Mouse (Mus musculus): ENCODE results near the gene Igf2bp1. TPM values are rescaled to one million over a fixed set of nuclear protein-coding genes. Genes with fewer than 3 reads are reported as not detected.
A peak's percentile ranks its signal among the peaks of the same experiment; 100 is the strongest.

Igf2bp1 gene
- total and polyA plus RNA-seq, 2 experiments = not detected

- Histone ChIP-seq H3K27me3 (ENCODE audit: control insufficient read depth, insufficient read depth, low read length) (peaks cover 16% of the 10 kb centered on the region; the same call in 1 of the 2 replicates), H3K9ac (ENCODE audit: low read depth, low read length) (no peak overlapping the region), H3K79me2 (ENCODE audit: control insufficient read depth, insufficient read depth, low read length) (no peaks in the 10 kb centered on the region), H3K4me3 (ENCODE audit: insufficient read depth, low read depth, low read length) (no peak overlapping the region), H3K27ac (replicated peaks; ENCODE audit: insufficient read depth, low read depth, low read length) (no peak overlapping the region), H3K4me1 (ENCODE audit: control insufficient read depth, insufficient read depth, low read length) (no peaks in the 10 kb centered on the region), H3K36me3 (ENCODE audit: control insufficient read depth, insufficient read depth, low read length) (no peaks in the 10 kb centered on the region)
- DNase-seq (ENCODE audit: extremely low read depth, low read depth, low spot score) = no peak
- no peak for TF ChIP-seq CTCF (IDR thresholded peaks at IDR 0.05; ENCODE audit: low read depth, low read length)
- no peak for TF ChIP-seq POLR2A (IDR thresholded peaks at IDR 0.05; ENCODE audit: extremely low read depth, insufficient read depth, low read length)
- WGBS = 19% methylated on average over 35 of the region's 49 CpGs
These were observed 14.6 kb downstream of the Igf2bp1 start for GRCm38 (mm10) chr11:95990886-95991708.

- WGBS = 83% methylated on average over 4 of the region's 4 CpGs
- Histone ChIP-seq H3K79me2 (ENCODE audit: control insufficient read depth, insufficient read depth, low read length) (no peaks in the 10 kb centered on the region), H3K9ac (ENCODE audit: low read depth, low read length) (no peak overlapping the region), H3K4me1 (ENCODE audit: control insufficient read depth, insufficient read depth, low read length) (no peaks in the 10 kb centered on the region), H3K27ac (replicated peaks; ENCODE audit: insufficient read depth, low read depth, low read length) (no peak overlapping the region), H3K4me3 (ENCODE audit: insufficient read depth, low read depth, low read length) (no peak overlapping the region), H3K27me3 (ENCODE audit: control insufficient read depth, insufficient read depth, low read length) (peaks cover 16% of the 10 kb centered on the region; the same call in 1 of the 2 replicates), H3K36me3 (ENCODE audit: control insufficient read depth, insufficient read depth, low read length) (no peaks in the 10 kb centered on the region)
- DNase-seq (ENCODE audit: extremely low read depth, low read depth, low spot score) = no peak
- TF ChIP-seq POLR2A (IDR thresholded peaks at IDR 0.05; ENCODE audit: extremely low read depth, insufficient read depth, low read length) = no peak
- TF ChIP-seq CTCF (IDR thresholded peaks at IDR 0.05; ENCODE audit: low read depth, low read length) = no peak
These were observed 15.3 kb downstream of the Igf2bp1 start for GRCm38 (mm10) chr11:95990431-95990830.

- H3K27ac ChIP-seq (replicated peaks; ENCODE audit: insufficient read depth, low read depth, low read length) = no peak overlapping the region
These were observed 15.9 kb downstream of the Igf2bp1 start for GRCm38 (mm10) chr11:95989864-95990263.

GRCm38 (mm10) chr11:95988533-95988932 lies 17.2 kb downstream of the Igf2bp1 start:
- H3K36me3 ChIP-seq (ENCODE audit: control insufficient read depth, insufficient read depth, low read length) = no peaks in the 10 kb centered on the region
- H3K27ac ChIP-seq (replicated peaks; ENCODE audit: insufficient read depth, low read depth, low read length) = no peak overlapping the region
- H3K27me3 ChIP-seq (ENCODE audit: control insufficient read depth, insufficient read depth, low read length) = peaks cover 12% of the 10 kb centered on the region; the same call in 1 of the 2 replicates
- H3K9ac ChIP-seq (ENCODE audit: low read depth, low read length) = no peak overlapping the region
- H3K4me1 ChIP-seq (ENCODE audit: control insufficient read depth, insufficient read depth, low read length) = no peaks in the 10 kb centered on the region
- WGBS = 17% methylated on average over 9 of the region's 9 CpGs
- H3K4me3 ChIP-seq (ENCODE audit: insufficient read depth, low read depth, low read length) = no peak overlapping the region
- no peak for TF ChIP-seq POLR2A (IDR thresholded peaks at IDR 0.05; ENCODE audit: extremely low read depth, insufficient read depth, low read length)
- no peak for TF ChIP-seq CTCF (IDR thresholded peaks at IDR 0.05; ENCODE audit: low read depth, low read length)
- H3K79me2 ChIP-seq (ENCODE audit: control insufficient read depth, insufficient read depth, low read length) = no peaks in the 10 kb centered on the region
- DNase-seq (ENCODE audit: extremely low read depth, low read depth, low spot score) = peak; percentile 61

More at GRCm38 (mm10) chr11:95989864-95990263, 15.9 kb downstream of the Igf2bp1 start:
- no peaks in the 10 kb centered on the region for H3K4me1 ChIP-seq (ENCODE audit: control insufficient read depth, insufficient read depth, low read length)
- no peak for DNase-seq (ENCODE audit: extremely low read depth, low read depth, low spot score)
- no peaks in the 10 kb centered on the region for H3K36me3 ChIP-seq (ENCODE audit: control insufficient read depth, insufficient read depth, low read length)
- H3K79me2 ChIP-seq (ENCODE audit: control insufficient read depth, insufficient read depth, low read length) = no peaks in the 10 kb centered on the region
- H3K9ac ChIP-seq (ENCODE audit: low read depth, low read length) = no peak overlapping the region
- no peak overlapping the region for H3K4me3 ChIP-seq (ENCODE audit: insufficient read depth, low read depth, low read length)
- TF ChIP-seq CTCF (IDR thresholded peaks at IDR 0.05; ENCODE audit: low read depth, low read length) (no peak), POLR2A (IDR thresholded peaks at IDR 0.05; ENCODE audit: extremely low read depth, insufficient read depth, low read length) (no peak)
- WGBS = 86% methylated on average over 8 of the region's 8 CpGs
- H3K27me3 ChIP-seq (ENCODE audit: control insufficient read depth, insufficient read depth, low read length) = peaks cover 16% of the 10 kb centered on the region; the same call in 1 of the 2 replicates

- TF ChIP-seq CTCF (IDR thresholded peaks at IDR 0.05; ENCODE audit: low read depth, low read length) = no peak
- no peak for TF ChIP-seq POLR2A (IDR thresholded peaks at IDR 0.05; ENCODE audit: extremely low read depth, insufficient read depth, low read length)
- 60% methylated on average over 6 of the region's 6 CpGs for WGBS
- Histone ChIP-seq H3K27me3 (ENCODE audit: control insufficient read depth, insufficient read depth, low read length) (peaks cover 12% of the 10 kb centered on the region; the same call in 1 of the 2 replicates), H3K79me2 (ENCODE audit: control insufficient read depth, insufficient read depth, low read length) (no peaks in the 10 kb centered on the region), H3K4me3 (ENCODE audit: insufficient read depth, low read depth, low read length) (no peak overlapping the region), H3K27ac (replicated peaks; ENCODE audit: insufficient read depth, low read depth, low read length) (no peak overlapping the region), H3K36me3 (ENCODE audit: control insufficient read depth, insufficient read depth, low read length) (no peaks in the 10 kb centered on the region), H3K4me1 (ENCODE audit: control insufficient read depth, insufficient read depth, low read length) (no peaks in the 10 kb centered on the region), H3K9ac (ENCODE audit: low read depth, low read length) (no peak overlapping the region)
- DNase-seq (ENCODE audit: extremely low read depth, low read depth, low spot score) = no peak
These were observed 17.8 kb downstream of the Igf2bp1 start for GRCm38 (mm10) chr11:95987854-95988447.

Measured in liver, adult 2 months (tissue).